Mouse (Mus musculus): ENCODE measurements around the gene Dpep3. TPM values are rescaled to one million over a fixed set of nuclear protein-coding genes. Genes with fewer than 3 reads are reported as not detected.

The Dpep3 gene
- total and polyA plus RNA-seq, 2 experiments from 2014 or later: not detected

DNA sequence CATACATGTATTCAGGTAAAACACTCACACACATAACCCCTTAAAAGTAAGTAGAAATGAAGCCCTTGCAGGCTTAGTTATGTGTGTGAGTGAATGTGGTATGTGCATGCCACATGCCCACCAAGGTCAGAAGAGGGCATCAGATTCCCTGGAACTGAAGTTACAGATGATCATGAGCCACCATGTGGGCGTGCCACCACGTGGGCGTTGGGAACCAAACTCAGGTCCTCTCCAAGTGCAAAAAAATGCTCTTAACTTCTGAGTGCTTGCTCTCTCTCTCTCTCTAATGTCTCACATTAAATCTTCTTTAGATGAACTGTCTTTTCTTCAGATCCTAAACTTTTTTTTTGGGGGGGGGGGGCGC lies 40.9 kb downstream of the Dpep3 start, which contains the start of gene Psmb10:
TSS of gene Psmb10 (minus strand) at position 139 of the 364 bp plus-strand sequence.
- peak within 1 kb of the TSS; percentile 97 for H3K27ac ChIP-seq
- H3K4me1 ChIP-seq (ENCODE audit: insufficient read depth, low read length): no peaks in the 10 kb centered on the region
- no peaks in the 10 kb centered on the region for H3K27me3 ChIP-seq (ENCODE audit: insufficient read depth, low read length)
- WGBS: 28% methylated on average over 4 of the region's 4 CpGs
- peak within 1 kb of the TSS; percentile 84 for H3K9ac ChIP-seq (replicated peaks; ENCODE audit: low read length)
- no peaks in the 10 kb centered on the region for H3K36me3 ChIP-seq (ENCODE audit: insufficient read depth, low read length)
- ATAC-seq: no peak
- no peaks in the 10 kb centered on the region for H3K9me3 ChIP-seq (ENCODE audit: low read length)
- TF ChIP-seq CTCF (IDR thresholded peaks at IDR 0.05; ENCODE audit: low read depth): peak; percentile 9; the same call in 1 of the 2 replicates
- H3K4me2 ChIP-seq (ENCODE audit: low read depth, low read length): peak within 1 kb of the TSS; percentile 97
- H3K4me3 ChIP-seq (ENCODE audit: low read length): peak within 1 kb of the TSS; percentile 69
- DNase-seq (ENCODE audit: low spot score): peak; percentile 42

DNA sequence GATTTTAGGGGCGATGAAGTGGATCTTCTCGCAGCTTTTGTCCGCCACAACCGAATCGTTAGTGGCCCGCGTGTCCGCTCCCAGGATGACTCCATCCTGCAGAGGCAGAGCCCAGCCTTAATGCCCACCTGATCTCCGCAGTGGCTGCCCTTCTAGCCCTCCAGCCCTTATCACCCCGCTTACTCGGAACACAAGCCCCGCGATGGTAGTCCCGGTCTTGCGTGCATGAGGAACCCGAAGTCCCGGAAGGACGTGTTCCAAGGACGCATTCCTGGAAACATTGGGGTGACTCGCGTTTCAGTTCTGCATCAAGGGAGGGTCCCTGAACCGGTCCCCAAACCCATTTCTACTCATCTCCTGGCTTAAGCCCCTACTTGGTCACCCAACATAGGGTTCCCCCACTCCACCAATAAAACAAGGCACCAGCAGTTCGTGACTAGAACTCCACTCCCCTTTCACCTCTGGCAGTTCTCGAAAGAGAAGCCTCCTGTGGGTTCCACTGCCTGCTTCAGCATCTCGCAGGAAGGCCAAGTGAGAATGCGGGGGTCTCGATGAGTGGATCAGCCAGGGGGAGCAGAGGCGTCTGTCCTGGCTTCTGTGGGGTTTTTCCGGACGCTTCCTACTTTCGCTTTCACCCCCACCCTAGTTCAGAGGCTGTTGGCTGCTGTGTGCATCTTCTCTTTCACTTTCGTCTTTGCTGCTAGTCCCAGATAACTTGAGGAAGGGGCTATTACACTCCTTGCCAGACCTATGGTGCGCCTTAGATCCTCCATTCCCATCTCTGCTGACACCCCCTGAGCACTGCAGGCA lies 41.5 kb downstream of the Dpep3 start:
- no peak for TF ChIP-seq CTCF (IDR thresholded peaks at IDR 0.05; ENCODE audit: low read depth)
- peak; percentile 45 for DNase-seq (ENCODE audit: low spot score)
- H3K27me3 ChIP-seq (ENCODE audit: insufficient read depth, low read length): no peaks in the 10 kb centered on the region

DNA sequence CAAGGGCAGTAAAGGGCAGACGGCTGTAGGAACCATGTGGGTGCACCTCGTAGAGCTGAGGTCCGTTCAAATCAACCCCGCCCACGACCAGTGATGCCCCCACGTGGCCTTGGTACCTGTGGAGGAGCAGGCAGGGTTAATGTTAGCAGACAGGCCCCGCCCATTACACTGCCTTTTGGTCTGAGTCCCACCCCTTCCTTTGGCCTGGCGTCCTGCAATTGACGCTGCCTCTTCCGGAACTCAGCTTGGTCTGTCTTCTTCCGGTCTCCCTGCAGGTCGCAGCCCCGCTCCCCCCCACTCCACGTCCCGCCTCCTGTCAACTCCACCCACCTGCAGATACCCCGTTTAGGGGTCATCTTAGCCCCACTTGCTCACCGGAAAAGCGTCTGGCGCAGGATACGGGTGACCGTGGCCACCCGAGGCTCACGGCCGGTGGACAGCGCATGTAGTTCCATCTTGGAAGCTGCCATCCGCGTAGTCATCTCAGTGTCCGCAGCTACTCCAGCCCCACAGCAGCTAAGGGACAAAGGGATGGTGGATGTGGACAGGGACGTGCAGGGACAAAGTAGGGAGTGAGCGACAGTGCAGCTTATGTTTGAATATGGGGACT lies 42.3 kb downstream of the Dpep3 start:
- DNase-seq (ENCODE audit: low spot score): peak; percentile 95
- H3K27me3 ChIP-seq (ENCODE audit: insufficient read depth, low read length): no peaks in the 10 kb centered on the region
- H3K27ac ChIP-seq: peak overlapping the region; percentile 97
- H3K36me3 ChIP-seq (ENCODE audit: insufficient read depth, low read length): 0 out of 2 replicates have a peak, but pooled peaks cover 6% of the 10 kb centered on the region
- no peaks in the 10 kb centered on the region for H3K4me1 ChIP-seq (ENCODE audit: insufficient read depth, low read length)
- WGBS: under 1% methylated on average over 30 of the region's 30 CpGs
- no peaks in the 10 kb centered on the region for H3K9me3 ChIP-seq (ENCODE audit: low read length)
- ATAC-seq: peak; percentile 90
- H3K9ac ChIP-seq (replicated peaks; ENCODE audit: low read length): peak overlapping the region; percentile 84
- 0 out of 2 replicates have a peak, but pooled peaks have one; percentile 5 for TF ChIP-seq CTCF (IDR thresholded peaks at IDR 0.05; ENCODE audit: low read depth)
- H3K4me2 ChIP-seq (ENCODE audit: low read depth, low read length): peak overlapping the region; percentile 97
- H3K4me3 ChIP-seq (ENCODE audit: low read length): peak overlapping the region; percentile 69

More for the DNA sequence above, 41.5 kb downstream of the Dpep3 start:
- Histone ChIP-seq H3K27ac (peak overlapping the region; percentile 97), H3K4me3 (ENCODE audit: low read length) (peak overlapping the region; percentile 69), H3K4me1 (ENCODE audit: insufficient read depth, low read length) (no peaks in the 10 kb centered on the region), H3K9ac (replicated peaks; ENCODE audit: low read length) (peak overlapping the region; percentile 84), H3K4me2 (ENCODE audit: low read depth, low read length) (peak overlapping the region; percentile 97), H3K9me3 (ENCODE audit: low read length) (no peaks in the 10 kb centered on the region), H3K36me3 (ENCODE audit: insufficient read depth, low read length) (no peaks in the 10 kb centered on the region)
- peak; percentile 38 for ATAC-seq
- WGBS: 1% methylated on average over 33 of the region's 33 CpGs

DNA sequence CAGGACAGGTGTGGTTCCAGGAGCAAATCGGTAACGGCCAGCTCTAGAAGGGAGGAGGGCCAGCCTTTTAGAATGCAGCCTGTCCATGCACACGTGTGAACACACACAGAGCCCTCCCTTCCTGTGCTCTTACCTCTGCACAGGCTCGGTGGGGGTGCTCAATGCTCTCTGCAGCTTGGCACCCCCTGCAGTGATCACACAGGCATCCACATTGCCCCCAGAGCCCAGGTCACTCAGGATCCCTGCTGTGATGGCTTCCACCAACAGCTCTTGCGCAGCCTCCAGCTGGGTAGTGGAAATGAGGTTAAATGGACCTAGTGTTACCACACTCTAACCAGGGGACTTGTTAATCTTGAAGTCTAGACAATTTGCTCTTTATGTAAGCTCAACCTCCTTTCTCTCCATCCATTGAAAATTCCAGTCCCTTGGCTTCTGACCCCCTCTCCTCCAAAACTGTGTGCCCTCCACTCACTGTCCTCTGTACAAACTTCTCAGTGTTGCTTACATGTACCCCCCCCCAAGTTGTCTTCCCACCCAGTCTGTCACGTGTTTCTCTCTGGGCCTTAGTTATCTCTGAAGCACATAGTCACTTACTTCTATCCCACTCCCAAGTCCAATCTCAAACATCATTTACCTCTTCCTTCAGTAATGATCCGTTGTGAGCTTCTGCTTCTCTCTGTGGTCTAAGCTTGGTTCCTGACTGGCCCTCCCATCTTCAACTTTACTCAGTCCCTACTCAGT lies 43.2 kb downstream of the Dpep3 start:
- 30% methylated on average over 7 of the region's 7 CpGs for WGBS
- Histone ChIP-seq H3K27ac (peak overlapping the region; percentile 97), H3K27me3 (ENCODE audit: insufficient read depth, low read length) (no peaks in the 10 kb centered on the region), H3K4me3 (ENCODE audit: low read length) (peak overlapping the region; percentile 69), H3K9me3 (ENCODE audit: low read length) (no peaks in the 10 kb centered on the region), H3K4me2 (ENCODE audit: low read depth, low read length) (peak overlapping the region; percentile 97), H3K4me1 (ENCODE audit: insufficient read depth, low read length) (no peaks in the 10 kb centered on the region), H3K36me3 (ENCODE audit: insufficient read depth, low read length) (0 out of 2 replicates have a peak, but pooled peaks cover 10% of the 10 kb centered on the region), H3K9ac (replicated peaks; ENCODE audit: low read length) (peak overlapping the region; percentile 84)
- no peak for ATAC-seq
- DNase-seq (ENCODE audit: low spot score): no peak
- TF ChIP-seq CTCF (IDR thresholded peaks at IDR 0.05; ENCODE audit: low read depth): no peak

DNA sequence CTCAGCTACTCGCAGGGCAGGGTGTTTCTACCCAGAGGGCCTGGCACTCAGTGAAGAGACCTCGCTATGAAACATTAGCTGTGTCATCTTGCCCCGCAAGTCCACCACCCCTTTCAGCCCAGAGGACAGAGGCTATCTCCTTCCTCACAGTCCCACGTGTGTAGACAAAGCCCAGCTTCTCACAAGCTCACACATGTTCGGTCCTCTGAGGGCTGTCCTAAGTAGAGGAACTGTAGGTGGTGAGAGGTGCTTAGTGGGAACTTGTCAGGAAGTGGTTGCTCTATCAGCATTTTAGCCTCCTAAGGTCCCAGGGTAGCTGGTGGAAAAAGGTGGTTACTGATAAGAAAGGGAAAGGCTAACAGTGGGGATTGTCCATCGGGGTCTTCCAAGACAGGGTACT lies 44.1 kb downstream of the Dpep3 start:
- H3K9ac ChIP-seq (replicated peaks; ENCODE audit: low read length): no peak overlapping the region
- ATAC-seq: no peak
- H3K4me1 ChIP-seq (ENCODE audit: insufficient read depth, low read length): no peaks in the 10 kb centered on the region
- DNase-seq (ENCODE audit: low spot score): no peak
- H3K36me3 ChIP-seq (ENCODE audit: insufficient read depth, low read length): 0 out of 2 replicates have a peak, but pooled peaks cover 10% of the 10 kb centered on the region
- H3K4me2 ChIP-seq (ENCODE audit: low read depth, low read length): no peak overlapping the region
- WGBS: 90% methylated on average over 6 of the region's 6 CpGs
- H3K27me3 ChIP-seq (ENCODE audit: insufficient read depth, low read length): no peaks in the 10 kb centered on the region
- no peak overlapping the region for H3K4me3 ChIP-seq (ENCODE audit: low read length)
- TF ChIP-seq CTCF (IDR thresholded peaks at IDR 0.05; ENCODE audit: low read depth): no peak
- no peak overlapping the region for H3K27ac ChIP-seq
- H3K9me3 ChIP-seq (ENCODE audit: low read length): no peaks in the 10 kb centered on the region

DNA sequence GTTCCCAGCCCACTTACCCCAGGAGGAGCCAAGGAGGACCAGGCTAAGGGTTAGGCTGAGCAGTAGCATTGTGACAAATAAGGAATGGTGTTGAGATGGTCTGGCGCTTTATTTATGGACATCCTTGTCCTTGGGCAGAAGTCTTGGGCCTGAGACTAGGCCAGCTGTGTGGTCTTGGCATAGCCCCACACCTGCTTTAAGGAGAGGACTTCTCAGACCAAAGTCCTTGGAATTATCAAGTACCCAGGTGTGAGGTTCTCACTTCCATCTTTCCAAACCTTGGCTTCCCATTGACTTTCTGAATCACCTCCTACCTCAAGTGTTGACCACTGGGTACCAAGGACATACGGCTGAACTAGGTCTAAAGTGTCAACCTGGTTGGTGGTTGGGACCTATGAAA lies 45.5 kb downstream of the Dpep3 start, which contains the start of gene Ctrl:
TSS of gene Ctrl (minus strand) at position 101 of the 400 bp plus-strand sequence.
- 0 out of 2 replicates have a peak, but pooled peaks cover 10% of the 10 kb centered on the region for H3K36me3 ChIP-seq (ENCODE audit: insufficient read depth, low read length)
- WGBS: 94% methylated on average over 2 of the region's 2 CpGs
- H3K27ac ChIP-seq: no peak within 1 kb of the TSS
- H3K4me3 ChIP-seq (ENCODE audit: low read length): no peak within 1 kb of the TSS
- no peaks in the 10 kb centered on the region for H3K4me1 ChIP-seq (ENCODE audit: insufficient read depth, low read length)
- no peak for TF ChIP-seq CTCF (IDR thresholded peaks at IDR 0.05; ENCODE audit: low read depth)
- DNase-seq (ENCODE audit: low spot score) (no peak), ATAC-seq (no peak)
- H3K9ac ChIP-seq (replicated peaks; ENCODE audit: low read length): no peak within 1 kb of the TSS
- no peak within 1 kb of the TSS for H3K4me2 ChIP-seq (ENCODE audit: low read depth, low read length)
- no peaks in the 10 kb centered on the region for H3K9me3 ChIP-seq (ENCODE audit: low read length)
- no peaks in the 10 kb centered on the region for H3K27me3 ChIP-seq (ENCODE audit: insufficient read depth, low read length)

Data from hindbrain, postnatal 0 days (tissue).